Mouse (Mus musculus) kidney, embryonic 16.5 days (tissue): ENCODE data around the gene Cyp2w1. TPM values are rescaled to one million over a fixed set of nuclear protein-coding genes. Genes with fewer than 3 reads are reported as not detected.

Source experiments
- ATAC-seq: fragments of 200-750 bp; cut with Nextera tagmentation; 2 replicates; pipeline ENCODE4 v1.8.0; 2017; ENCODE audit warnings: moderate TSS enrichment; ENCODE audit not compliant: low FRiP score, low TSS enrichment
- H3K27ac ChIP-seq: fragments of 300-500 bp; sonication (generic); 2 replicates; pipeline ENCODE4 v1.5.1; 2014; ENCODE audit warnings: low read length
- H3K27me3 ChIP-seq: fragments of 300-500 bp; sonication (generic); 2 replicates; pipeline ENCODE4 v1.6.1; 2014; ENCODE audit warnings: low read length, control low read depth, mixed read lengths; ENCODE audit not compliant: insufficient read depth
- H3K36me3 ChIP-seq: fragments of 300-500 bp; sonication (generic); 2 replicates; pipeline ENCODE4 v1.6.1; 2014; ENCODE audit warnings: low read length, control low read depth, mixed read lengths; ENCODE audit not compliant: insufficient read depth
- H3K4me1 ChIP-seq: fragments of 300-500 bp; sonication (generic); 2 replicates; pipeline ENCODE4 v1.6.1; 2014; ENCODE audit warnings: low read length, control low read depth, mixed read lengths; ENCODE audit not compliant: insufficient read depth
- H3K4me2 ChIP-seq: fragments of 300-500 bp; sonication (generic); replicated peaks from 2 replicates; pipeline ENCODE4 v1.6.1; 2014; ENCODE audit warnings: low read depth, low read length
- H3K4me3 ChIP-seq: fragments of 300-500 bp; sonication (generic); 2 replicates; pipeline ENCODE4 v1.5.1; 2014; ENCODE audit warnings: mild to moderate bottlenecking, low read length
- H3K9ac ChIP-seq: fragments of 300-500 bp; sonication (generic); replicated peaks from 2 replicates; pipeline ENCODE4 v1.6.1; 2014; ENCODE audit warnings: low read length
- H3K9me3 ChIP-seq: fragments of 300-500 bp; sonication (generic); 2 replicates; pipeline ENCODE4 v1.6.1; 2016; ENCODE audit warnings: low read length, control low read depth
- WGBS: fragments of 180-500 bp; shearing (Covaris S2); extraction: QIAGEN DNeasy Blood & Tissue Kit; methylation state at CpG from one replicate; pipeline ENCODE4 v1.1.7; 2014; 5-methylcytosine and 5-hydroxymethylcytosine counted together
- polyA plus RNA-seq: library from polyadenylated mRNA; unstranded; fragments of >200 nt; fragmentation: Nextera tagmentation; extraction: Ambion mirVana; gene quantifications from 2 replicates; pipeline ENCODE4 v1.2.1, GENCODE M21; 2015

Gene Cyp2w1
- polyA plus RNA-seq, 1 experiment from 2014 or later = not detected

DNA sequence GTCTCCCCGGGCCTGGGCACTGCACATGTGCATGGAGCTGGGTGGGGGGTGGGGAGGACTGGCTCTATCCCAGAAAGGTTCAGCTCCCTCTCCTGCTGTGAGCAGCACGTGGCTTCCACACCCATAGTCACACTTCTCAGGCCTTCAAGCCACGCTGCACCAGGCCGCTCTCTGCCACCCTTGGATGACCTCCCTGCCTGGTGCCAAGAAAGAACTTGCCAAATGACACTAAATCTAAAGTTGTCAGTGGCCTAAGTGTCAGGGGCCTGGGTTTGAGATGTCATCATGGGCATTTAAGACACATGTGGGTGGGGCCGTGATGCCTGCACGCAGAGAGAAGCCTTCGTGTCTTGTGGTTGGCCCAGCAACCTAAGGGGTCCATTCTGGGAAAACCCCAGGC, 32.0 kb upstream of the Cyp2w1 start:
- Histone ChIP-seq H3K9ac (no peak overlapping the region), H3K4me1 (peaks cover 23% of the 10 kb centered on the region), H3K4me3 (no peak overlapping the region), H3K4me2 (no peak overlapping the region), H3K27ac (no peak overlapping the region), H3K27me3 (peaks cover 16% of the 10 kb centered on the region), H3K36me3 (no peaks in the 10 kb centered on the region), H3K9me3 (no peaks in the 10 kb centered on the region)
- no peak for ATAC-seq
- WGBS = 70% methylated on average over 7 of the region's 7 CpGs

DNA sequence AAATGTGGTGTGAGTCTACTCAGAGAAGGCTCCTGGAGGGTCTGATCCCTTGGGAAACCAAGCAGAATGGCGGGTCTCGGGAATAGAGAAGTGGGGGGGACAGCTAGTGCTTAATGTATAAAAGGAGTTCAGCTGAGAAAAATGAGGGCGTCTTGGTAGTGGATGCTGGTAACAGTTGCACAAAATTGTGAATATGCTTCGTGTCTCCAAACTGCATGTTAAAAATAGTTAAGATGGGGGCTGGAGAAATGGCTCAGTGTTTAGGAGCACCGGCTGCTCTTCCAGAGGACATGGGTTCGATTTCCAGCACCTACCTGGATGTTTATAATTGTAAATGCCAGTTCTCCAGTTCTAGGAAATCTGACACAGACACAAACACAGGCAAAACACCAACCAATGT, 31.1 kb upstream of the Cyp2w1 start:
- H3K4me3 ChIP-seq = no peak overlapping the region
- no peak overlapping the region for H3K9ac ChIP-seq
- H3K36me3 ChIP-seq = no peaks in the 10 kb centered on the region
- peaks cover 25% of the 10 kb centered on the region for H3K27me3 ChIP-seq
- ATAC-seq = no peak
- H3K4me1 ChIP-seq = peaks cover 27% of the 10 kb centered on the region
- no peaks in the 10 kb centered on the region for H3K9me3 ChIP-seq
- WGBS = 87% methylated on average over 6 of the region's 6 CpGs
- no peak overlapping the region for H3K27ac ChIP-seq
- no peak overlapping the region for H3K4me2 ChIP-seq

DNA sequence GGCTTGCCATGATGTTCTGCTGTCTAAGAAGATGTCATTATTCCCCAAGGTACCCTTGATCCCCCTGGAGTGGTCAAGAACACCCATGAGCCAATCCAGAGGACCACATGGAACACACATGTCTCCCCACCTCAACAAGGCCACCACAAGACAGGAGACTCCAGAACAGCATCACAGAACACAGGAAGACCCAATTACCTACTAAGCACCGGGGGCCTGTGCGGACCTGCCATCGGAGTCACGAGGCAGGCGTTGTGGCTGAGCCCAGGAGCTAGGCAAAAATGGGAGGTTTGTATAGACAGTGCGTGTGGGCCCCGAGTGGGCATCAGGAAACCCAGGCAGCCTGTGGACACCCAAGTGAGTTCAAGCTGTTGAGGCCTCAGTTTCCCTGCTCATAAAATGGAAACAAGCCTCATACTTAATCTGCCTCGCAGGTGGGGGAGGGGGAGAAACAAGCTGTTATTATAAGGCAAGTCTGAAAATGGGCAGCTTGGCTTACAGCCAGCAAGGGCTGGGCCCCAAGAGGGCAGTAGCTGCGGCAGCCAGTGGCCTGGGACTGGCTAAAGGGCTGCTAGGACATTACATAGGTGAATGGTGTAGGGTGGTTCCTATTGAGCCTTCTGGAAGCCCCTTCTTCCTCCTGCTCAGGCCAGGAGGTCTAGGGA, 29.0 kb upstream of the Cyp2w1 start:
- Histone ChIP-seq H3K27me3 (peaks cover 26% of the 10 kb centered on the region), H3K9ac (no peak overlapping the region), H3K36me3 (no peaks in the 10 kb centered on the region), H3K27ac (no peak overlapping the region), H3K4me3 (no peak overlapping the region), H3K4me1 (peaks cover 22% of the 10 kb centered on the region), H3K9me3 (no peaks in the 10 kb centered on the region), H3K4me2 (no peak overlapping the region)
- WGBS = 78% methylated on average over 9 of the region's 9 CpGs
- peak; percentile 36; the same call in 1 of the 2 replicates for ATAC-seq

DNA sequence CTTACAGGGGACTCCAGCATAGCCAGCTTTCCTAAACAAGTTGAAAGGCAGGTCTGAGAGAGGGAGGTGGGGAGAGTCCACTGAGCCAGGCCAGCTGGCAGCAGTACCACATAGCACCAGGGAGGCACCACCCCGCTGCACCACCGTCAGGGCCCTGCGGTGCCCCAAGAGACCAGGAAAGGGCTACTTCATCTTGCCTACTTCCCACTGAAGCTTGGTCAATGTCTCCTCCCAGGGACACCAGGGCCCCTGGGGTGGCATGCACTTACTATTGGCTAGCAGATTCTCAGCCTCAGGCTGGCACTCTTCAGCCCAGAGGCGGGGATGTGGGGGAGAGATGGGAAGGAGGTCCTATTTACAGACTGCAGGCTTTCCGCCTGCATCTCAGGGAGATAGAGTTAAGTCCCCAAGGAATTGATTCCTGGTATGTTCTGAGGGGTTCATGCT, 28.3 kb upstream of the Cyp2w1 start:
- no peak overlapping the region for H3K27ac ChIP-seq
- peaks cover 22% of the 10 kb centered on the region for H3K4me1 ChIP-seq
- peaks cover 26% of the 10 kb centered on the region for H3K27me3 ChIP-seq
- WGBS = 67% methylated on average over 5 of the region's 5 CpGs
- H3K4me3 ChIP-seq = no peak overlapping the region
- no peaks in the 10 kb centered on the region for H3K36me3 ChIP-seq
- no peak overlapping the region for H3K9ac ChIP-seq
- peak; percentile 58 for ATAC-seq
- H3K9me3 ChIP-seq = no peaks in the 10 kb centered on the region
- H3K4me2 ChIP-seq = peak overlapping the region; percentile 97; the same call in 1 of the 2 replicates

DNA sequence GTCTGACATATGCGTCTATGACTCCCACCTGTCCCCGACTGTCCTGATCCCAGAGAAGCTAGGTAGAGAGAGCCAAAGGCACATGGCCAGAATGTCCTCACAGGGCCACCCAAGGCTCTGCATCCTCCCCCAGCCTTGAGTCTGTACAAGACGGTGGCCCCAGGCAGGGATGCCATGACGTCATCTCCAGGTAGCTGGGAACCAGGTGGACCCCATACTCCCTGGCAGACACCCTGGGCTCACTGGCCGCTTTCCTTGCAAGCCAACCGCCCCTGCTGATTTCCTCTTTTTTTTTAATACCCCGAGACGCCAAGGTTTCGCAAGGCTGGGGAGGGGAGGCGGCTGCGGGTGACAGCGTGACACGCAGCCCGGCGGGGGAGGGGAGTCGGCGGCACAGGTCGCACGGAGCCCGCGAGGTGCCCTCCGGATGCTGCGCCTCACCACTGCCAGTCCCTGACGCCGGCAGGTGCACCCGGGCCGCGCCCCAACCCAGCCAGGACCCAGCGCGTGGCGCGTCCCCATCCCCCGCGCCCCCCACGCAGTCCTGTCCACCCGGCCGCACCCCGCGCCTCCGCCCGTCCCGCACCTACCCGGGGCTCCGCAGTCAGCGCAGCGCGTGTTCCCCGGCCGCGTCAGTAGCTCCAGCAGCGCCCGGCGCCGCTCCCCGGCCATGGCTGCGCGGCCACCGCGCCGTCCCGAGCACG, 27.6 kb upstream of the Cyp2w1 start:
- peaks cover 26% of the 10 kb centered on the region for H3K27me3 ChIP-seq
- ATAC-seq = peak; percentile 35; the same call in 1 of the 2 replicates
- 5% methylated on average over 25 of the region's 62 CpGs for whole genome bisulfite sequencing
- no peak overlapping the region for H3K27ac ChIP-seq
- peak overlapping the region; percentile 97 for H3K4me2 ChIP-seq
- H3K4me1 ChIP-seq = peaks cover 22% of the 10 kb centered on the region
- peak overlapping the region; percentile 78 for H3K9ac ChIP-seq
- H3K4me3 ChIP-seq = peak overlapping the region; percentile 68
- H3K36me3 ChIP-seq = no peaks in the 10 kb centered on the region
- H3K9me3 ChIP-seq = no peaks in the 10 kb centered on the region

DNA sequence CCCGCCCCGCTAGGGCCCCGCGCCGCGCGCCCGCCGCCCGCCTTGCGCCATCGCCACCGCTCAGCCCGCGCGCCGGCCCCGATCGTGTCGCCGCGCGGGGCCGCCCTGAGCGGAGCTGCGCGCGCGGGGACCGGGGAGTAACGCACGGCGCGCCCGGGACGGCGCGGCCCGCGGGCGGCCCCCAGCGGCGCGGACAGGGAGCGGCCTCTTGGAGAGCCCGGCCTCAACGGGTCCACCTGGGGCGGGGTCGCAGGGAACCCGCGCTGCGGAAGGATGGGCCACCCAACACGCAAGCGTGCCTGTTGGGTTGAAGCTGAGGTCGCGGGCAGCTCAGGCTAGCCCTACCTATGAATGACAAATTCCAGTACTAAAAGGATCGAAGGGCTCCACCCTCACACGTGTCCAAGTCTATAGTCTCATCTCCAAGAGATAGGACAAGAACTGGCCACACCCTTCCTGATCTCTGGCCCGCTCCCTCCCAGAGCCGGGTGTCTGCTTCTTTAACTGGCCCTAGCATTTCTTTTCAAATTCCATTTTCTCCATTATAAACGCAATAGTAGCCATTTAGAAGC, 26.9 kb upstream of the Cyp2w1 start, which contains the start of gene Adap1:
Gene Adap1, minus strand, starts transcription at position 228 of the 572 bp plus-strand sequence.
- peaks cover 26% of the 10 kb centered on the region for H3K27me3 ChIP-seq
- H3K36me3 ChIP-seq = no peaks in the 10 kb centered on the region
- peak; percentile 64; the same call in 1 of the 2 replicates for ATAC-seq
- no peak within 1 kb of the TSS for H3K27ac ChIP-seq
- H3K4me3 ChIP-seq = peak within 1 kb of the TSS; percentile 68
- peak within 1 kb of the TSS; percentile 97 for H3K4me2 ChIP-seq
- H3K9ac ChIP-seq = peak within 1 kb of the TSS; percentile 78
- no peaks in the 10 kb centered on the region for H3K9me3 ChIP-seq
- WGBS = 4% methylated on average over 34 of the region's 61 CpGs
- peaks cover 22% of the 10 kb centered on the region for H3K4me1 ChIP-seq

DNA sequence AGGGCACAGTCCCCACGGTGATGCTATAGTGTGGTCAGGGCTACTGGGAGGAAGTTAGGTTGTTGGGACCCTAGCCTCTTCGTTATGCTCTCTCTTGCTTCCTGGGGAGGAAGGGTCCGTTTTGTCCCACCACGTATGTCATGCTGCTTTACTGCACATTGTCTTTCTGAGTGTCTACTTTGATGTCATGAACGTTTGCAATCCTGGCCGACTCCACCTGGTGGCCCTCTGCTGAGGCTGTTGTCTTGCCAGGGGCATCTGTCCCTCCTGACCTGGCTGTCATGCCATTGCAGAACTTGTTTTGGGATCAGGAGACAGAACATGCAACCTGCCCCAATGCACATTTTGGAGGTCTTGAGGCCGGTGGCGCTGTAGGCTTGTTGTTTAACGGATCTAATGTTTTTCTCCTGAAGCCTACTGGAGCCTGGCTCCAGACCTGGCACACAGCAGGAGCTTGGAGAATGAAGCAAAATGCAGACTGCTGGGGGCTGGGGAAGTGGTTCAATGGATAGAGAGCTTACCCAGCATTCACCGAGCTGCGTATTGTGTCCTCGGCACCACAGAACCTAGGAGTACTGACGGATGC, 26.2 kb upstream of the Cyp2w1 start:
- no peak overlapping the region for H3K9ac ChIP-seq
- H3K4me3 ChIP-seq = no peak overlapping the region
- peaks cover 26% of the 10 kb centered on the region for H3K27me3 ChIP-seq
- H3K36me3 ChIP-seq = no peaks in the 10 kb centered on the region
- peaks cover 22% of the 10 kb centered on the region for H3K4me1 ChIP-seq
- H3K9me3 ChIP-seq = no peaks in the 10 kb centered on the region
- no peak overlapping the region for H3K27ac ChIP-seq
- no peak overlapping the region for H3K4me2 ChIP-seq
- no peak for ATAC-seq
- WGBS = 61% methylated on average over 13 of the region's 13 CpGs

DNA sequence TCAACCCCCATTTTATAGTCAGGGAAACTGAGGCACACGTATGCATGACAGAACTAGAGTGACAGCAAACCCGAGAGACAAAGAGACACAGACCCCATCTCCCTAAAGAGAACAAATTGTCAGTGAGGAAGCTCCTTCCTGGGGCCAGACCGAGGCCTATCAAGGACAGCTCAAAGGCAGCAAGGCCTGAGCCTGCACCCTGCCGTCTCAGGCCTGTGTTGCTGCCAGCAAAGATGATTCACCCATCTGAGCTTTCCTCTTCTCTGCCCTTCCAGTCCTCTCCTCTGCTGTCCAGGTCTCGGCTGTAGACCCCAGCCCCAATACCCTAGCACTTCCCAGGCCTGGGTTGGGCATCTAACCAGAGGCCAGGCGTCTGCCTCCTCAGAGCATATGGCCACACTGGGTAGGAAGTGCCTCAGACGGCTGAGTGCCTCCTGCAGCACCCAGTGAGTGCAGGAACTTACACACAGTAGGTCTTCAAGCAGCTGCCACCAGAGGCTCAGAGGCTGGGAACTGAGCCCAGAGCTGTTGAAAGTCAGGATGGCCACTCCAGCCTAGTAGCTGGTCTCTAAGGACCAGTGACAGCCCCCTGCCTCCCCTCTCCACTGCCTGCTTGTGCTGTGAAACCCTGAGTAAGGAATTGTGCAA, 25.3 kb upstream of the Cyp2w1 start:
- no peak for ATAC-seq
- Histone ChIP-seq H3K27me3 (peaks cover 26% of the 10 kb centered on the region), H3K9ac (no peak overlapping the region), H3K36me3 (no peaks in the 10 kb centered on the region), H3K27ac (no peak overlapping the region), H3K4me1 (peaks cover 25% of the 10 kb centered on the region), H3K4me2 (no peak overlapping the region), H3K4me3 (no peak overlapping the region), H3K9me3 (no peaks in the 10 kb centered on the region)
- 71% methylated on average over 7 of the region's 7 CpGs for WGBS

DNA sequence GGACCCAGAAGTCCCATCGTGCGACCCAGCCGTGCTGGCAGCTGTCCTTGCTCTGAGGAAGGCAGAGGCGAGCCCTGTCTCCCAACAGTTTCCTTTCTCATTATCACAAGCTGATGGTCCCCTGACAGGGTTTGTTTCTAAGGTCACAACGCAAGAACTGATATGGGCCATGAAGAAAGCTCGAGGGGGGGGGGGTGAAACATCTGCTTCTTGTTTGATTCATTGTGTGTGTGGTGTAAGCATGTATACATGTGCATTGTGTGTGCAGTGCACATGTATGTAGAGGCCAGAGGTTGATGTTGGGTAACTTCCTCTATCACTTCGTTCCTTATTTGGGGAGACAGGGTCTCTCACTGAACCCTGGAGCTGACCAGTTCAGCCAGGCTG, 24.8 kb upstream of the Cyp2w1 start:
- ATAC-seq = no peak
- Histone ChIP-seq H3K4me2 (no peak overlapping the region), H3K27me3 (peaks cover 26% of the 10 kb centered on the region), H3K9ac (no peak overlapping the region), H3K9me3 (no peaks in the 10 kb centered on the region), H3K4me1 (peaks cover 27% of the 10 kb centered on the region), H3K4me3 (no peak overlapping the region), H3K27ac (no peak overlapping the region), H3K36me3 (no peaks in the 10 kb centered on the region)
- WGBS = 67% methylated on average over 7 of the region's 7 CpGs
